Mouse (Mus musculus): Measurements from ENCODE around the gene BC048507. TPM values are rescaled to one million over a fixed set of nuclear protein-coding genes. Genes with fewer than 3 reads are reported as not detected.

BC048507 gene
- not detected for total RNA-seq (2023)

DNA sequence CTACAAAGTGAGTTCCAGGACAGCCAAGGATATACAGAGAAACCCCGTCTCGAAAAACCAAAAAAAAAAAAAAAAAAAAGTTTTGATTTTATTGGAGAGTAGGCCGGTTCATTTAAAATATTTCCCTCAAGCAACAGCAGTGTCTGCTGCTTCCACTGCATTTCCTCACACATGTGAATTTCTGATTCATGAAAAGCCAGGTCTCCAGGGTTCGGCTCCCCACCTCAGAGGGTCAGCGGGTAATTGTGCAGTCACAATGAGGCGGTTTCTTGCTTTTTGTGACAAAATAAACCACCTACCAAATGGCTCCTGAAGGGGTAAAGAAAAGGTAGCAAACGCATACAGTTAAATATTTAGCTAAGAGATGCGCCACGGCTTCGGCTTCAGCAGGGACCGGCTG is at the start of gene BC048507:
Gene BC048507 (plus strand): TSS at position 301 of the 400 bp plus-strand sequence.

GRCm38 (mm10) chr13:67813710-67814660 is 49.1 kb upstream of the BC048507 start, which contains the start of gene Zfp273:
Gene Zfp273 (plus strand): TSS chr13:67813740.

GRCm38 (mm10) chr13:67830911-67831336 is 32.2 kb upstream of the BC048507 start, which contains the start of gene Gm10037:
Gene Gm10037 (plus strand): TSS chr13:67831106.

Other genes starting within 250 kb of the BC048507 start
- gene Gm49345, start 225.6 kb upstream of the BC048507 start, total RNA-seq (2023): not detected
- gene Zfp729a, start 225.5 kb upstream of the BC048507 start, total RNA-seq (2023): 10.6 TPM
- 7.9 TPM for gene Zfp738, start 176.3 kb upstream of the BC048507 start, total RNA-seq (2023)
- gene Zfp65, start 134.2 kb upstream of the BC048507 start, total RNA-seq (2023): 14.4 TPM
- 5.2 TPM for gene Zfp85, start 108.1 kb upstream of the BC048507 start, total RNA-seq (2023)
- 1.5 TPM for gene Zfp493, start 83.6 kb upstream of the BC048507 start, total RNA-seq (2023)
- 1.6 TPM for gene Zfp273, start 49.6 kb upstream of the BC048507 start, total RNA-seq (2023)
- gene Gm10037, start 32.2 kb upstream of the BC048507 start, total RNA-seq (2023): not detected

All from CD8-positive naive resting alpha-beta T cell, adult 57 days (primary cell).